Mouse (Mus musculus) forebrain, embryonic 11.5 days (tissue): ENCODE measurements around the gene Traf3. TPM values are rescaled to one million over a fixed set of nuclear protein-coding genes. Genes with fewer than 3 reads are reported as not detected.

Experiments
- ATAC-seq: fragments of 200-750 bp; cut with Nextera tagmentation; replicated peaks from 2 replicates; pipeline ENCODE4 v1.8.0; 2017; ENCODE audit warnings: moderate TSS enrichment; ENCODE audit not compliant: low FRiP score
- DNase-seq: peaks from one replicate; pipeline ENCODE4 v3.0.0-alpha.2; 2017; ENCODE audit warnings: low spot score
- H3K27ac ChIP-seq: fragments of 300-500 bp; sonication (generic); 2 replicates; pipeline ENCODE4 v1.5.1; 2014; ENCODE audit warnings: low read depth, low read length
- H3K27me3 ChIP-seq: fragments of 300-500 bp; sonication (generic); 2 replicates; pipeline ENCODE4 v1.6.1; 2014; ENCODE audit warnings: mild to moderate bottlenecking, low read length, mixed read lengths; ENCODE audit not compliant: control insufficient read depth, insufficient read depth
- H3K36me3 ChIP-seq: fragments of 300-500 bp; sonication (generic); 2 replicates; pipeline ENCODE4 v1.6.1; 2014; ENCODE audit warnings: mild to moderate bottlenecking, low read length, moderate library complexity, mixed read lengths; ENCODE audit not compliant: control insufficient read depth, insufficient read depth
- H3K4me1 ChIP-seq: fragments of 300-500 bp; sonication (generic); replicated peaks from 2 replicates; pipeline ENCODE4 v1.6.1; 2014; ENCODE audit warnings: low read length, mixed read lengths; ENCODE audit not compliant: control insufficient read depth, insufficient read depth
- H3K4me2 ChIP-seq: fragments of 300-500 bp; sonication (generic); 2 replicates; pipeline ENCODE4 v1.6.1; 2014; ENCODE audit warnings: low read depth, mild to moderate bottlenecking, low read length, moderate library complexity, mixed read lengths; ENCODE audit not compliant: severe bottlenecking
- H3K4me3 ChIP-seq: fragments of 300-500 bp; sonication (generic); 2 replicates; pipeline ENCODE4 v1.5.1; 2014; ENCODE audit warnings: low read depth, low read length
- H3K9ac ChIP-seq: fragments of 300-500 bp; sonication (generic); 2 replicates; pipeline ENCODE4 v1.6.1; 2014; ENCODE audit warnings: low read length
- H3K9me3 ChIP-seq: fragments of 300-500 bp; sonication (generic); 2 replicates; pipeline ENCODE4 v1.6.1; 2016; ENCODE audit warnings: low read length, mixed read lengths; ENCODE audit not compliant: control insufficient read depth
- WGBS: fragments of 180-500 bp; shearing (Covaris S2); extraction: QIAGEN DNeasy Blood & Tissue Kit; methylation state at CpG from one replicate; pipeline ENCODE4 v1.1.7; 2014; 5-methylcytosine and 5-hydroxymethylcytosine counted together
- polyA plus RNA-seq: library from polyadenylated mRNA; unstranded; fragments of >200 nt; fragmentation: Nextera tagmentation; extraction: Ambion mirVana; gene quantifications from 2 replicates; pipeline ENCODE4 v1.2.1, GENCODE M21; 2014

The Traf3 gene
- polyA plus RNA-seq: 19.4 and 22.9 TPM in 2 replicates

DNA sequence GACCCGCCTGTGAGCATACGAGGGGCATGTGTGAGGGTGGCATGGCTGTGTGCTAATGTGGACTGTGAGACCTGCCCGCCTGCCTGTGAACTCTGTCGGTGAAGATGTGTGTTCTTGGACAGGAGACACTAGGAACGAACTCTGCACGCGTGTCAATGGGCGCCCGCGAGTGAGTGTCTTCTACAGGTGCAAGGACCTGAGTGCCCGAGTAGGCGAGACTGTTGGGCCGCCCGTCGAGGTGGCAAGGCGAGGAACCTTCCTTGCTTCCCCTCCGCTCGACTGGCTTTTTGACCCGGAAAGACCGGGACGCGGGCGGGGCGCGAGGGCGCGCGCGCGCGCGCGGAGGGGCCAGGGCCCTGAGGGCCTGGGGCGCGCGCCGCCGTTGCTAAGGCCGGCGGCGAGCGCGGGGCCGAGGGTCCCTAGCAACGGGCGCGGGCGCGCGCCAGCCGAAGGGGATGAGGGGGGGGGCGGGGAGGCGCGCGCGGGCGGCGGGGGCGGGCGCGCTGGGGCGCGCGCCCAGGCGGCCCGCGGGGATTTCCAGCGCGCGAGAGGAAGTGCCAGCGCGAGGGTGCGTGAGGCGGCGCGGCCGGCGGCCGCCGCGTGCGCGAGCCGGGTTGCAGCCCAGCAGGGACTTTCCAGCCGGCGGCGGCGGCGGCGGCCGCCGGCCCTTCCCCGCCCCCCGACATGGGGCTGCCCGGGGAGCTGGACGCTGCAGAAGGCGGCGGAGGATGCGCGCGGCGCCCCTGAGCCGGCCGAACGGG, at the start of gene Traf3:
Gene Traf3 (plus strand): TSS at position 540 of the 761 bp plus-strand sequence.
- Histone ChIP-seq H3K4me3 (peak within 1 kb of the TSS; percentile 88), H3K9me3 (no peaks in the 10 kb centered on the region), H3K9ac (peak within 1 kb of the TSS; percentile 88), H3K4me2 (peak within 1 kb of the TSS; percentile 69), H3K4me1 (peaks cover 20% of the 10 kb centered on the region; the same call in 1 of the 2 replicates), H3K36me3 (no peaks in the 10 kb centered on the region), H3K27me3 (no peaks in the 10 kb centered on the region), H3K27ac (peak within 1 kb of the TSS; percentile 89)
- DNase-seq: peak; percentile 87
- ATAC-seq: peak; percentile 43
- WGBS: 5% methylated on average over 83 of the region's 105 CpGs

GRCm38 (mm10) chr12:111119506-111120085, 46.6 kb upstream of the Traf3 start:
- WGBS: 91% methylated on average over 5 of the region's 5 CpGs
- ATAC-seq (no peak), DNase-seq (no peak)
- no peak overlapping the region for H3K4me2 ChIP-seq
- H3K36me3 ChIP-seq: peaks cover 6% of the 10 kb centered on the region; the same call in 1 of the 2 replicates
- no peak overlapping the region for H3K9ac ChIP-seq
- no peaks in the 10 kb centered on the region for H3K27me3 ChIP-seq
- no peaks in the 10 kb centered on the region for H3K4me1 ChIP-seq
- no peaks in the 10 kb centered on the region; the same call in 1 of the 2 replicates for H3K9me3 ChIP-seq
- no peak overlapping the region for H3K4me3 ChIP-seq
- H3K27ac ChIP-seq: no peak overlapping the region

DNA sequence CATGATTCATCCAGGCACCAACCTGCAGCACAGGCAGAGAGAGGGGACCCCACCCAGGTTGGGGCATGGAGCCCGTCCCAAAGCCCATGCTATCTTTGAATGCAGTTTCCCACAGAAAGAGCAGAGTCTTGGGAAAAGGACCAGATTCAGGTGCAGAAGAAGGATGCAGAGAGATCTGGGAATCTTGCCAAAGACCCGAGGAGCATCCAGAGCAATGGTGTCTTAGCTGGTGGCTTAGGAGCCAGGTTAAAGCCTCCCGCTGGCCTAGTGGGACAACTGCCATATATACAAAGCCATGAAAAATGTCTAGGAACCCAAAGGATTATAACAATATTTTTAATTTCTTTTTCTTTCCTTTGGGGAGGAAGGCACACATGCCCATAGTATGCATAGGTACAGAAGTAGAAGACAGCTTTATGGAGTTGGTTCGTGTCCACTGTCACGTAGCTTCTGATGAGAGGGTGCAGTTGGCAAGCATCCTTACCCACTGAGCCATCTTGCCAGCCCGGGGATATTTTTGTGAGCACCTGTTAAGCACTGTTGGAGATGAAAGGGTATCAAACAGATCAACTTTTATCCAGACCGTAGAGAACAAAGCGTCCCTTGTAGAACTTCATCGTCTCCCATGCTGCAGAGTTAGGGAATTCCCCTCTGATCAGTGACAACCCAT, 45.1 kb upstream of the Traf3 start:
- no peak overlapping the region for H3K4me3 ChIP-seq
- 92% methylated on average over 9 of the region's 9 CpGs for WGBS
- DNase-seq (no peak), ATAC-seq (no peak)
- H3K27ac ChIP-seq: no peak overlapping the region
- H3K36me3 ChIP-seq: peaks cover 6% of the 10 kb centered on the region; the same call in 1 of the 2 replicates
- no peaks in the 10 kb centered on the region for H3K27me3 ChIP-seq
- no peak overlapping the region for H3K4me2 ChIP-seq
- no peaks in the 10 kb centered on the region for H3K4me1 ChIP-seq
- H3K9ac ChIP-seq: no peak overlapping the region
- H3K9me3 ChIP-seq: no peaks in the 10 kb centered on the region; the same call in 1 of the 2 replicates

- ATAC-seq (no peak), DNase-seq (no peak)
- Histone ChIP-seq H3K36me3 (no peaks in the 10 kb centered on the region; the same call in 1 of the 2 replicates), H3K27me3 (no peaks in the 10 kb centered on the region), H3K9me3 (no peaks in the 10 kb centered on the region; the same call in 1 of the 2 replicates), H3K4me3 (no peak overlapping the region), H3K9ac (no peak overlapping the region), H3K27ac (no peak overlapping the region), H3K4me2 (no peak overlapping the region), H3K4me1 (no peaks in the 10 kb centered on the region)
Observed at GRCm38 (mm10) chr12:111122332-111122852, 43.8 kb upstream of the Traf3 start.

DNA sequence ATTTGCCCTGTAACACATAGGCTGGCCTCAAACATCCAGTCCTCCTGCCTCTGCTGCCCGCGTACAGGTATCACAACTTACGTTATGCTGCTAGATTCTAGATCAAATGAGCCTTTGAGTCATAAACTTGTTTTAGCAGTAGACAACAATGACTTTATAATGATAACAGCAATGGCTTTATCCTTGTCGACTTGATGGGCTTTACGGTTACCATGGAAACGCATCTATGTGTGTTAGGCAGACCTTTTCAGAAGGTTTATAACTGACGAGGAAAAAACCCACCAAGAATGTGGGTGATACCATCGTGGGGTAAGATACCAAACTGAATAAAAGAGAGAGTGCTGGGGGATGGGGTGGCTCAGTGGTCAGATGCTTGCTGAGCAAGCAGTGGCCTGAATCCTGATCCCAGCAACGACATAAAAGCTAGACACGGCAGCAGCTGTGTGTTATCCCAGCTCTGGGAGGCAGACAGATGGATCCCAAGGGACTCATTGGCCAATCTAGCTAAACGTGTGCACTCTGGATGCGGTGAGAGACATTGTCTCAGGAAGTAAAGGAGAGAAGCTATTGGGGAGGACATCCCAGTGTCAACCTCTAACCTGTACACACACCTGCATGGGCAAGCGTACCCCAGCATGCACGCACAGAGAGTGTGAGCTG, 41.4 kb upstream of the Traf3 start:
- no peak overlapping the region for H3K9ac ChIP-seq
- no peaks in the 10 kb centered on the region for H3K4me1 ChIP-seq
- no peaks in the 10 kb centered on the region for H3K36me3 ChIP-seq
- no peak overlapping the region for H3K4me2 ChIP-seq
- no peak for DNase-seq
- no peak for ATAC-seq
- 84% methylated on average over 14 of the region's 14 CpGs for WGBS
- H3K4me3 ChIP-seq: no peak overlapping the region
- no peaks in the 10 kb centered on the region; the same call in 1 of the 2 replicates for H3K9me3 ChIP-seq
- no peak overlapping the region for H3K27ac ChIP-seq
- H3K27me3 ChIP-seq: no peaks in the 10 kb centered on the region

GRCm38 (mm10) chr12:111125666-111126065, 40.5 kb upstream of the Traf3 start:
- no peaks in the 10 kb centered on the region for H3K4me1 ChIP-seq
- H3K9me3 ChIP-seq: no peaks in the 10 kb centered on the region; the same call in 1 of the 2 replicates
- H3K9ac ChIP-seq: no peak overlapping the region
- ATAC-seq (no peak), DNase-seq (no peak)
- H3K4me3 ChIP-seq: no peak overlapping the region
- no peak overlapping the region for H3K27ac ChIP-seq
- no peaks in the 10 kb centered on the region for H3K36me3 ChIP-seq
- no peaks in the 10 kb centered on the region for H3K27me3 ChIP-seq
- 79% methylated on average over 6 of the region's 6 CpGs for WGBS
- H3K4me2 ChIP-seq: no peak overlapping the region

DNA sequence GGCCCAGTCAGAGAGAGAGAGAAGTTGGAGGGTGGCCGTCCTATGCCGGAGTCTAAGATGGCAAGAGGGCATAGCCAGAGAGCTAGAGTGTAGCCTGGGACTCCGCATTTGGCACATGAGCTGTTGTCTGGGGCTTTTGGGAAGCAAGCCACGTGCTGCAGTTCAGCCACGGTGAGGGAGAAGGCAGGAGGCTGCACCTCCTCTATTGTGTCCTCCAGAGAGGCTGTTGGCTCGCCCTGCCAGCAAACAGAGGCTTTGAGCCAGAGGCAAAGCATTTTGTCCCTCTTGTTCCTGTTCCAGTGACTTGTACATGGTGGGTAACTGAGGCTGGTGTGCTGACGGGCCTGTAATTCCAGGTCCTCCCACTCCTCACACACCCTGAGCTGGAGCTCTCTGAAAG, 32.0 kb upstream of the Traf3 start:
- DNase-seq (no peak), ATAC-seq (no peak)
- Histone ChIP-seq H3K27ac (no peak overlapping the region), H3K4me2 (no peak overlapping the region), H3K27me3 (no peaks in the 10 kb centered on the region), H3K36me3 (no peaks in the 10 kb centered on the region), H3K9ac (no peak overlapping the region), H3K4me3 (no peak overlapping the region), H3K4me1 (no peaks in the 10 kb centered on the region), H3K9me3 (no peaks in the 10 kb centered on the region)
- 88% methylated on average over 7 of the region's 7 CpGs for WGBS
